8 mouse cellular contexts compared by ENCODE assay signal in genomic region chr14:20378313-20379061, GRCm38 (mm10). TPM values are rescaled to one million over a fixed set of nuclear protein-coding genes. Genes with fewer than 3 reads are reported as not detected.
DNase-seq lines count a peak whose midpoint lies in the region; ATAC-seq and TF ChIP-seq lines count a peak whose summit lies in the region.

No protein-coding gene starts in this region.

- TF ChIP-seq EP300 in liver, embryonic 14.5 days (IDR thresholded peaks at IDR 0.05; ENCODE audit: low read depth) = no peak

- no peak overlapping the region for H3K4me3 ChIP-seq in forebrain, embryonic 11.5 days (ENCODE audit: low read depth, low read length)
- no peak overlapping the region for H3K4me3 ChIP-seq in forebrain, embryonic 15.5 days
- no peak overlapping the region for H3K4me3 ChIP-seq in hindbrain, embryonic 14.5 days (replicated peaks; ENCODE audit: low read length)
- no peak overlapping the region for H3K4me3 ChIP-seq in liver, embryonic 14.5 days (ENCODE audit: insufficient read depth in 1 of 2, low read depth in 2 of 2, low read length in 2 of 2)

- H3K36me3 ChIP-seq in forebrain, embryonic 11.5 days (ENCODE audit: control insufficient read depth, insufficient read depth, low read length) = no peaks in the 10 kb centered on the region; the same call in 1 of the 2 replicates
- peaks cover 65% of the 10 kb centered on the region for H3K36me3 ChIP-seq in forebrain, embryonic 15.5 days
- H3K36me3 ChIP-seq in hindbrain, embryonic 14.5 days (replicated peaks; ENCODE audit: control insufficient read depth, insufficient read depth) = peaks cover 76% of the 10 kb centered on the region
- H3K36me3 ChIP-seq in liver, embryonic 14.5 days (replicated peaks; ENCODE audit: control insufficient read depth, insufficient read depth, low read depth) = peaks cover 8% of the 10 kb centered on the region

- no peaks in the 10 kb centered on the region for H3K4me1 ChIP-seq in forebrain, embryonic 11.5 days (replicated peaks; ENCODE audit: control insufficient read depth, insufficient read depth, low read length)
- H3K4me1 ChIP-seq in forebrain, embryonic 15.5 days = no peaks in the 10 kb centered on the region
- H3K4me1 ChIP-seq in hindbrain, embryonic 14.5 days (replicated peaks; ENCODE audit: control insufficient read depth, insufficient read depth, low read length) = no peaks in the 10 kb centered on the region
- H3K4me1 ChIP-seq in liver, embryonic 14.5 days (replicated peaks; ENCODE audit: control insufficient read depth in 2 of 2, insufficient read depth in 2 of 2, low read length in 1 of 2) = peaks cover 0 to 7% of the 10 kb centered on the region in 2 experiments; a peak in 2 of 4 replicates

- peak; percentile 70 for DNase-seq in forebrain, embryonic 11.5 days (ENCODE audit: low spot score)
- DNase-seq in R1 (ENCODE audit: low read depth, low spot score) = peak; percentile 89
- DNase-seq in embryo, embryonic 11 days = peak; percentile 71
- peak; percentile 33 for DNase-seq in hindbrain, embryonic 14.5 days (ENCODE audit: low spot score)
- peak in 1 of 3 experiments; percentile 48 for DNase-seq in liver, embryonic 14.5 days (ENCODE audit: low read depth in 3 of 3, low spot score in 3 of 3)
- DNase-seq in retina, embryonic 14.5 days (ENCODE audit: low spot score) = peak; percentile 74
- no peak for DNase-seq in right cerebral cortex, adult 2 months (ENCODE audit: low spot score in 2 of 2)

- 42% methylated on average over 13 of the region's 13 CpGs for WGBS in forebrain, embryonic 11.5 days
- WGBS in forebrain, embryonic 15.5 days = 39% methylated on average over 13 of the region's 13 CpGs
- 43% methylated on average over 13 of the region's 13 CpGs for WGBS in hindbrain, embryonic 14.5 days
- 31% methylated on average over 13 of the region's 13 CpGs for WGBS in liver, embryonic 14.5 days (ENCODE audit: insufficient replicate concordance)

- TF ChIP-seq CTCF in liver, embryonic 14.5 days (IDR thresholded peaks at IDR 0.05; ENCODE audit: low read depth) = peak; percentile 78

- 0 out of 2 replicates have a peak, but pooled peaks have one; percentile 27 for ATAC-seq in forebrain, embryonic 11.5 days (replicated peaks; ENCODE audit: low FRiP score)
- ATAC-seq in forebrain, embryonic 15.5 days (replicated peaks) = no peak
- no peak for ATAC-seq in hindbrain, embryonic 14.5 days (ENCODE audit: low FRiP score)
- peak; percentile 69 for ATAC-seq in liver, embryonic 14.5 days (ENCODE audit: insufficient read depth)

- no peaks in the 10 kb centered on the region for H3K27me3 ChIP-seq in forebrain, embryonic 11.5 days (ENCODE audit: control insufficient read depth, insufficient read depth, low read length)
- no peaks in the 10 kb centered on the region for H3K27me3 ChIP-seq in forebrain, embryonic 15.5 days
- no peaks in the 10 kb centered on the region for H3K27me3 ChIP-seq in hindbrain, embryonic 14.5 days (ENCODE audit: control insufficient read depth, insufficient read depth, low read length)
- no peaks in the 10 kb centered on the region for H3K27me3 ChIP-seq in liver, embryonic 14.5 days (ENCODE audit: control insufficient read depth, insufficient read depth, low read length)

- H3K9ac ChIP-seq in forebrain, embryonic 11.5 days (ENCODE audit: low read length) = no peak overlapping the region
- no peak overlapping the region for H3K9ac ChIP-seq in forebrain, embryonic 15.5 days (replicated peaks)
- H3K9ac ChIP-seq in hindbrain, embryonic 14.5 days = no peak overlapping the region
- no peak overlapping the region; the same call in 1 of the 2 replicates for H3K9ac ChIP-seq in liver, embryonic 14.5 days (replicated peaks)

- H3K9me3 ChIP-seq in forebrain, embryonic 11.5 days (ENCODE audit: control insufficient read depth, low read length) = no peaks in the 10 kb centered on the region
- H3K9me3 ChIP-seq in forebrain, embryonic 15.5 days = no peaks in the 10 kb centered on the region
- H3K9me3 ChIP-seq in hindbrain, embryonic 14.5 days (ENCODE audit: control insufficient read depth, low read length) = no peaks in the 10 kb centered on the region
- no peaks in the 10 kb centered on the region for H3K9me3 ChIP-seq in liver, embryonic 14.5 days (ENCODE audit: control insufficient read depth, low read length)

- H3K27ac ChIP-seq in forebrain, embryonic 11.5 days (ENCODE audit: low read depth, low read length) = no peak overlapping the region
- H3K27ac ChIP-seq in forebrain, embryonic 15.5 days (replicated peaks) = no peak overlapping the region
- H3K27ac ChIP-seq in hindbrain, embryonic 14.5 days = no peak overlapping the region
- H3K27ac ChIP-seq in liver, embryonic 14.5 days = no peak overlapping the region

- no peak overlapping the region for H3K4me2 ChIP-seq in forebrain, embryonic 11.5 days (ENCODE audit: low read depth, low read length, severe bottlenecking)
- no peak overlapping the region for H3K4me2 ChIP-seq in forebrain, embryonic 15.5 days (replicated peaks)
- no peak overlapping the region for H3K4me2 ChIP-seq in hindbrain, embryonic 14.5 days (replicated peaks)
- H3K4me2 ChIP-seq in liver, embryonic 14.5 days (ENCODE audit: low read depth) = no peak overlapping the region

RNA-seq across cellular contexts. Expression of gene Dnajc9, which starts 10.2 kb away (rescaled TPM):
- polyA plus RNA-seq in forebrain, embryonic 11.5 days (2014; fragmentation: Nextera tagmentation; extraction: Ambion mirVana) = 317 and 327 TPM in 2 replicates
- 186 and 196 TPM in 2 replicates for polyA plus RNA-seq in forebrain, embryonic 15.5 days (2015; fragmentation: Nextera tagmentation; extraction: Ambion mirVana)
- polyA plus RNA-seq in hindbrain, embryonic 14.5 days (2014; fragmentation: Nextera tagmentation; extraction: Ambion mirVana) = 96.4 and 116 TPM in 2 replicates
- polyA plus RNA-seq in liver, embryonic 14.5 days (2012; rRNA removed) = 30.0 and 76.3 TPM in 2 replicates
- 94.5 and 103 TPM in 2 replicates for polyA plus RNA-seq in liver, embryonic 14.5 days (2014; fragmentation: Nextera tagmentation; extraction: Ambion mirVana)

RNA-seq across cellular contexts. Expression of gene Mrps16, which starts 14.9 kb away (rescaled TPM):
- 69.7 and 75.5 TPM in 2 replicates for polyA plus RNA-seq in forebrain, embryonic 11.5 days (2014; fragmentation: Nextera tagmentation; extraction: Ambion mirVana)
- 55.8 and 58.2 TPM in 2 replicates for polyA plus RNA-seq in forebrain, embryonic 15.5 days (2015; fragmentation: Nextera tagmentation; extraction: Ambion mirVana)
- 63.6 and 69.8 TPM in 2 replicates for polyA plus RNA-seq in hindbrain, embryonic 14.5 days (2014; fragmentation: Nextera tagmentation; extraction: Ambion mirVana)
- polyA plus RNA-seq in liver, embryonic 14.5 days (2012; rRNA removed) = 19.0 and 22.9 TPM in 2 replicates
- 58.1 and 61.0 TPM in 2 replicates for polyA plus RNA-seq in liver, embryonic 14.5 days (2014; fragmentation: Nextera tagmentation; extraction: Ambion mirVana)

RNA-seq across cellular contexts. Expression of gene Fam149b, which starts 30.5 kb away (rescaled TPM):
- polyA plus RNA-seq in forebrain, embryonic 11.5 days (2014; fragmentation: Nextera tagmentation; extraction: Ambion mirVana) = 59.5 and 60.8 TPM in 2 replicates
- 42.3 and 43.3 TPM in 2 replicates for polyA plus RNA-seq in forebrain, embryonic 15.5 days (2015; fragmentation: Nextera tagmentation; extraction: Ambion mirVana)
- polyA plus RNA-seq in hindbrain, embryonic 14.5 days (2014; fragmentation: Nextera tagmentation; extraction: Ambion mirVana) = 45.6 and 46.7 TPM in 2 replicates
- polyA plus RNA-seq in liver, embryonic 14.5 days (2012; rRNA removed) = 6.6 and 7.4 TPM in 2 replicates
- polyA plus RNA-seq in liver, embryonic 14.5 days (2014; fragmentation: Nextera tagmentation; extraction: Ambion mirVana) = 6.8 and 8.2 TPM in 2 replicates

RNA-seq across cellular contexts. Expression of gene Ecd, which starts 30.6 kb away (rescaled TPM):
- polyA plus RNA-seq in forebrain, embryonic 11.5 days (2014; fragmentation: Nextera tagmentation; extraction: Ambion mirVana) = 77.9 and 78.5 TPM in 2 replicates
- 50.1 and 54.9 TPM in 2 replicates for polyA plus RNA-seq in forebrain, embryonic 15.5 days (2015; fragmentation: Nextera tagmentation; extraction: Ambion mirVana)
- 51.1 and 52.5 TPM in 2 replicates for polyA plus RNA-seq in hindbrain, embryonic 14.5 days (2014; fragmentation: Nextera tagmentation; extraction: Ambion mirVana)
- polyA plus RNA-seq in liver, embryonic 14.5 days (2012; rRNA removed) = 12.4 and 15.6 TPM in 2 replicates
- polyA plus RNA-seq in liver, embryonic 14.5 days (2014; fragmentation: Nextera tagmentation; extraction: Ambion mirVana) = 25.8 and 28.9 TPM in 2 replicates

Comparison
In these comparisons a context has a peak if more than half of its experiments do, and no peak if none do; other contexts are left out.
1. ATAC-seq: peak in forebrain, embryonic 11.5 days (single experiment) and liver, embryonic 14.5 days (single experiment); none in forebrain, embryonic 15.5 days (single experiment) and hindbrain, embryonic 14.5 days (single experiment).
2. DNase-seq: peak in forebrain, embryonic 11.5 days (single experiment), R1 (single experiment), embryo, embryonic 11 days (single experiment), hindbrain, embryonic 14.5 days (single experiment) and retina, embryonic 14.5 days (single experiment); none in right cerebral cortex, adult 2 months (0 of 2).